ENCODE assay signal across 13 mouse cellular contexts in genomic region chr3:41234994-41235393, GRCm38 (mm10).
DNase-seq lines count a peak whose midpoint lies in the region; ATAC-seq lines count a peak whose summit lies in the region.
"Had no signal": no experiment of that assay in that cellular context is flagged by ENCODE, and none has a peak within 500 bp of the region (broad histone marks: within the 10 kb centered on the region; RNA-seq: fewer than 3 reads in every experiment).

No protein-coding gene starts in this region.

- no peak overlapping the region for H3K4me2 ChIP-seq in hindbrain, embryonic 11.5 days (replicated peaks; ENCODE audit: low read depth, low read length)
- H3K4me2 ChIP-seq: limb, embryonic 12.5 days had no signal

- ATAC-seq in hindbrain, embryonic 11.5 days (ENCODE audit: low FRiP score) = no peak
- ATAC-seq: forebrain, embryonic 14.5 days had no signal

- H3K4me1 ChIP-seq in hindbrain, embryonic 11.5 days (replicated peaks; ENCODE audit: control insufficient read depth, insufficient read depth, low read length) = no peaks in the 10 kb centered on the region
- H3K4me1 ChIP-seq: limb, embryonic 12.5 days had no signal

- H3K9ac ChIP-seq in hindbrain, embryonic 11.5 days (ENCODE audit: low read depth, low read length) = no peak overlapping the region
- H3K9ac ChIP-seq: limb, embryonic 12.5 days had no signal

- intact Hi-C loops in gastrocnemius, postnatal 14 days (cut with DNase I; ENCODE audit: low total_unique reads) = no loop called here

- no peaks in the 10 kb centered on the region for H3K9me3 ChIP-seq in hindbrain, embryonic 11.5 days (ENCODE audit: control insufficient read depth, low read length)
- H3K9me3 ChIP-seq: limb, embryonic 12.5 days had no signal

- no peak overlapping the region for H3K4me3 ChIP-seq in hindbrain, embryonic 11.5 days (ENCODE audit: low read depth, low read length)
- H3K4me3 ChIP-seq: heart, adult 2 months; layer of hippocampus, adult 2 months; limb, embryonic 12.5 days had no signal

- H3K36me3 ChIP-seq in hindbrain, embryonic 11.5 days (ENCODE audit: control insufficient read depth, insufficient read depth, low read length) = no peaks in the 10 kb centered on the region
- H3K36me3 ChIP-seq: limb, embryonic 12.5 days had no signal

- peak; percentile 15 for DNase-seq in gastrocnemius, postnatal 14 days
- DNase-seq in gastrocnemius, adult 18-20 months (ENCODE audit: low spot score) = no peak
- peak; percentile 10 to 30 for DNase-seq in thymus, adult 18-20 months
- DNase-seq in thymus, postnatal 0 days (ENCODE audit: low spot score) = no peak
- DNase-seq in kidney, postnatal 4 days = peak; percentile 40 to 53
- no peak for DNase-seq in natural killer cell, adult 2 months (ENCODE audit: low spot score in 2 of 2)
- no peak for DNase-seq in left cerebral cortex, adult 9 months (ENCODE audit: low spot score in 2 of 2)
- no peak for DNase-seq in hindbrain, embryonic 11.5 days (ENCODE audit: low spot score)
- DNase-seq: cerebellum, adult 18-20 months had no signal

- WGBS in hindbrain, embryonic 11.5 days = 62% methylated on average over 9 of the region's 9 CpGs

- H3K27me3 ChIP-seq in hindbrain, embryonic 11.5 days (ENCODE audit: control insufficient read depth, insufficient read depth, low read length) = no peaks in the 10 kb centered on the region
- H3K27me3 ChIP-seq: limb, embryonic 12.5 days had no signal

- no peak overlapping the region for H3K27ac ChIP-seq in hindbrain, embryonic 11.5 days (ENCODE audit: low read depth, low read length)
- H3K27ac ChIP-seq: heart, adult 2 months; layer of hippocampus, adult 2 months; limb, embryonic 12.5 days had no signal

Comparison
In these comparisons a context has a peak if more than half of its experiments do, and no peak if none do; other contexts are left out.
1. DNase-seq: peak in gastrocnemius, postnatal 14 days (single experiment), thymus, adult 18-20 months (2 of 2) and kidney, postnatal 4 days (2 of 2); none in gastrocnemius, adult 18-20 months (single experiment), thymus, postnatal 0 days (single experiment), natural killer cell, adult 2 months (0 of 2), left cerebral cortex, adult 9 months (0 of 2) and hindbrain, embryonic 11.5 days (single experiment).